Mouse (Mus musculus) adrenal gland, adult 2 months (tissue): ENCODE results near the gene Nqo1. TPM values are rescaled to one million over a fixed set of nuclear protein-coding genes. Genes with fewer than 3 reads are reported as not detected.

Experiments
- DNase-seq: peaks from one replicate; pipeline ENCODE4 v3.0.0; 2021
- polyA plus RNA-seq: library from polyadenylated mRNA; depleted of rRNA; stranded (reverse); fragments of >200 nt; gene quantifications from 2 replicates; pipeline ENCODE4 v1.2.3, GENCODE M21; 2012
- total RNA-seq, 2 experiments: library from RNA; stranded (reverse); gene quantifications; 2 replicates each; pipeline ENCODE4 v1.2.3; 2021

Nqo1 gene
- total and polyA plus RNA-seq, 3 experiments, result 1.5 to 5.6 (median 5.4) TPM

- no peak for DNase-seq
Observed at GRCm38 (mm10) chr8:107405935-107406334, 2.9 kb upstream of the Nqo1 start.

- no peak for DNase-seq
Observed at GRCm38 (mm10) chr8:107404057-107404456, 1.1 kb upstream of the Nqo1 start.

GRCm38 (mm10) chr8:107401866-107402265 is 1.1 kb downstream of the Nqo1 start:
- no peak for DNase-seq

DNA sequence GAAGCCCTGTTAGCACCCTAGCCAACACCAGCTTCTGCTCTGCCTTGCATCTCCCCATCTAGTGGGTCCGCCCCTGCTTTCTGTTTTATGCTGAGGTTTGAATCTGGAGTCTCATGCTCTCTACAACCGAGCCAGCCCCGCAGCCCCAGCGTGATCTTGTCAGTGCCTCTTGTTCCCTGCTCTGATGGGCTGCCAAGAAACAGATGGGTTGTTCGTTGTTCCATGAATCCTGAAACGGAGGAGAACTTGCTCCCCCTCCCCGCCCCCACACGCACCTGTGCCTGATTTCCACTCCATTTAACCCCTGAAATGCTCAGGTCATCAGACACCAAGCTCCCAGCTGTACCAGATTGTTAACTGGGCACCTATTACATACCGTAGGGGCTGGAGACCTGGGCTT is 3.5 kb downstream of the Nqo1 start:
- no peak for DNase-seq

GRCm38 (mm10) chr8:107397665-107398064 is 5.3 kb downstream of the Nqo1 start:
- no peak for DNase-seq

DNA sequence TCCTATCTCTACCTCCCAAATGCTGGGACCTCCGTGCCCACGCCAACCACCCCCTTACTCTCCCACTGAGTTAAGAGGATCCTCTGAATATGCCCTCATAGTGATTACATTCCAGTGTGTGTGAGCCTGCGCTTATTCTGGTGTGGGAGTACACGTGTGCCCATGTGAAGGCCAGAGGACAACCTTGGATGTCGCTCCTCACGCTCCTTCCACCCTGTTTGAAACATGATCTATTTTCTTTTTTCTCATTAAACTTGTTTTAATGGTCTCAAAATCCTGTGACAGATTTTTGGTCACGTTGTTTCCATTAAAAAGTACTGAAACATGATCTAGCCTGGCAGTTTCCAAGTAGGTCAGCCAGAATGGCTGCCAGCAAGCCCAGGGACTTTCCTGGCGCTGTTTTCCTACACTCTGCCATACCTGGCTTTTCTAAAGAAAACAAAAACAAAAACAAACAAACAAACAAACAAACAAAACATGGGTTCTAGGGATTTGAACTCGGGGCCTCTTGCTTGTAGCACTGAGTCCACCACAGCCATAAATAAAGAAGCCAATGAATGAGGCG is 6.8 kb downstream of the Nqo1 start:
- peak; percentile 50 for DNase-seq

DNA sequence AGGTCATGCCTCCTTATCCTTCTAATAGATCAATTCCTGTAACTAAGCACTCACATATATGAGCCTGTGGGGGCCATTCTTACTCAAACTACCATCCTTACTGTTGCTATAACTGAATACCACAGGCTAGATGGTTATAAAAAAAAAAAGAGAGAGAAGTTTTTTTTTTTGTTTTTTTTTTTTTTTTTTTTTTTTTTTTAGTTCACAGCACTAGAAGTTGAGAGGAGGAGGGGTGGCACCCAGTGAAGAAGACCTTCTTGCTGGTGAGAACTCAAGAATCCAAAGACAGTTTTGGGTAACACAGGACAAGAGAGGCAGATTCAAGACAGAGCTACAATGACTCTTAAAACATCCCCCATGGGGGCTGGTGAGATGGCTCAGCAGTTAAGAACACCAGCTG is 7.6 kb downstream of the Nqo1 start:
- DNase-seq, result no peak

- no peak for DNase-seq
Observed at GRCm38 (mm10) chr8:107391136-107391516, 11.9 kb downstream of the Nqo1 start.

DNA sequence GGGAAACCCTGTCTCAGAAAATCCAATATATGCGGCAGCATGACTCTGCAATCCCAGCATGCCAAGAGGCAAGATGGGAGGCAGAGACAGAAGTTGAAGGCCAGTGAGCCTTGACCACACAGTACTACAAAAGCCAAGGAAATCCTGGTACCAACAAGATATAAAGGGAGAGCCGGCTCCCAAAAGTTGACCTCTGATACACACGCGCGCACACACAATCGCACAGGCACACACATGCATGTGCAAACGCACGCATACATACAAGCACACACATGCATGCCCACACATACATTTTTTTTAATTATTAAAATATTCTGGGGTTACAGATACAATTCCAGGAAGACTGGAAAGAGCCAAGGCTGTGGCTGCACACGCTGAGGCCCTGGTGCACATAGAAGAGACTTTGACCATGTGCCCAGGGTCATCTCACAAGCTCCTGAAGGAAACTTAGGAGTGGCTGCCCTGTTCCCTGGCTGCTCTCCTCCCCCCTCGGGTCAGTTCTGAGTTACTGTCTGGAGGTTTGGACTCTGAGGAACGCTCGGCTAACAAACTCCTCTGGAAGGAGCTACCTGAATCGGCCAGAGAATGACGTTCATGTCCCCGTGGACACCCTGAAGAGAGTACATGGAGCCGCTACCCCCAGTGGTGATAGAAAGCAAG is 12.4 kb downstream of the Nqo1 start:
- no peak for DNase-seq

- peak; percentile 92 for DNase-seq
Observed at GRCm38 (mm10) chr8:107389557-107389956, 13.4 kb downstream of the Nqo1 start.

DNA sequence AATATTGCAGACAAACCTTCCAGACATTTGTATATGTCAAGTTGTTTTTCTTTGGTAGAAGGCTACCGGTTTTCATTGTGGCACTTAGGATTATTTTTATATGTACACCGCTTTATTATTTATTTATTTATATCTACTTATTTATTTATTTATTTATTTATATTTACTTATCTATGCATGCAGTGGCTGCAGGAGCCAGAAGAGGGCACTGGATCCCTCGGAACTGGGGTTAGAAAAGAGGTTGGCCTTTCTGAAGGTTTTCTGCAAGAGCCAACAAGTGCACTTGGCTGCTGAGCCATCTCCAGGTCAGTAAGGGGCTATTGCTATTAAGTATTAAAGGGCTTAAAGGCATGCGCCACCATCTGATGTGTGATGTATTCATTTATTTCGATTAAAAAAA is 15.1 kb downstream of the Nqo1 start:
- DNase-seq, result peak; percentile 62

- no peak for DNase-seq
Observed at GRCm38 (mm10) chr8:107386642-107387041, 16.4 kb downstream of the Nqo1 start.

DNA sequence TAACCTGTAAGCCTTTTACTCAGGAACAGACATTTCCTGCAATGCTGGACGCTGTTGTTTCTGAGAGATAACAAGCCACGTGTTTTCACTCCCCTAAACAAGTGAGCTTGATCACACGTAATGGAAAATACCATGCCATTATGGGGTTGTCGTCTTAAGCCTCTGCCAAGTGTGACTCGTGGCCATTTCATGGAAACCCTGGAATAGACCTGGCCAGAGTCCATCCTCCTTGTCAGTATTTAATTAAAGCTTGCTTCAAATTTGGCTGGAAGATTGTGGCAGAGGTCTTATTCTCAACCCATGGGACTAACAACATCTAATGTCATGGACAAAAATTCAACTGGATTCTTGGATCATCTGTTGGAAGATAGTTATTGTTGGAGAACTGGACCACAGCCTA is 16.8 kb downstream of the Nqo1 start:
- peak; percentile 52 for DNase-seq

DNA sequence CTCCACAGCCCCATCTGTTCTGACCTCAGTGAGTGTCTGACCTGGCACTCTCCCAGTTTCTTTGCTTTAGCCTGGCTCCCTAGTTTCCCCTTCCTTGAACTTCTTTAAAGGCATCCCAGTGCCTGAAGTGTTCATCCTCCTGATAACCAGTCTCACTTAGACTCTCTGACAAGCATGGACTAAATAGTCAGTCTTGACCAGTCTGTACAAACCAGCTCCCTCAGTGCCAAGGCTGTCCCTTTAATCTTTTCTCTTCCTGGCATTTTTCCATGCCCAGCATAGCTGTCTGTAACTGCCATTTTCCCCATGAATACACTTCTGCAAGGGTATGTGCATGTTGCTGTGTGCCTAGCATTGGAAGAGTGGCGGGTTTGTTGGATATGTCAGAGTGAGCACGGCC is 17.9 kb downstream of the Nqo1 start:
- DNase-seq, result no peak

DNA sequence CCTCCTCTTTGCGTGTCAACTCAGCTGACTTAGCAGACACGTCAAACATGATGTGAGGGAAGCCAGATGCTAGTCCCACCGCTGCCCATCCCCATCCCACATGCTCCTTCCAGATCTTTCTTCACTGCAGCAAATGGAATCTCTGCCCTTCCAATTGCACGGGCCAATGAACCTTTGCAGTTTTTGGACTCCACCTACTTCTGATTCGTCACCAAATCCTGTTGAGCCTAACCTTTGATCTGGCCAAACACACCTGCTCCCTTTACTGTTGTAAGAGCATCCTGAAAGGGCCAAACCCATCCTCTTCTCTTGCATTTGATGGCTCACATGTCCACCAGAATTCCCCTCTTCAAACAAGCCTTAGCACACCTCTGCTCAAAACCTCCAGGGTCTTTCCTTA is 18.4 kb downstream of the Nqo1 start:
- no peak for DNase-seq

DNA sequence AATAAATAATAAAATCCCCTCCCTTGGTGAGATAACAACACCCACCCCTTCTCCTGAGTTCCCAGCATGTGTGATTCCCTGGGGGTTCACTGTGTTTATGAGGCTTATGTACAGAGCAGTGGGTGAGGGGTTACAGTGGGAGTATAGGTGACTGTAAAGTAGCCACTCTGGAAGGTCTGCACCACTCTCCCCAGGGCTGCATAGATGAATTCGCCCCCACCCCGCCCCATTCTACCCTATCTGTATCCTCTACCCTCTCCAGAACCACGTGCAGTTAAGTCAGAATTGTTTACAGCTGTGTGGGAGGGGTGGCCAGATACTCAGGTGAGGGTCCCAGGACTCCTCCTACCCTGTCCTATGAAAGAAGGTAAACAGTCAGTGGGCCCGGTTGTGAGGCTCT is 20.1 kb downstream of the Nqo1 start:
- no peak for DNase-seq

GRCm38 (mm10) chr8:107381666-107382065 is 21.3 kb downstream of the Nqo1 start:
- DNase-seq, result no peak

DNA sequence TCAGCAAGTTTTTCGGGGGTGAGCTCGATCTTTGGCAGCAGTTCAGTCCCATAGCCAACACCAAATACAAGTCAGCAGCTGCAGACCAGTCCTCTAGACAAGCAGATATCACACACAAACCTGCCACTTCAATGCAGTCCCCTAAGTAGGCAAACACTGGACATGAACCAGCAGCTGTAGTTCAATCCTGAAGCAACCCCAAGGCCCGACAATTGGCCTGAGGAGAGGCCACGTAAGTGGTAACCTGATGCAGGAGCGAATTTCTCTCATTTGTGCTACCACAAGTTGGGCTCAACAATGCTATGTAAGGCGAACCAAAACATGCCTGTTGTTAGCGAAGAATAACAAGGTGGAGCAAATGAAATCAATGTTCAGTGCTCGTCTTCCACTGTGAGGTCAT is 22.3 kb downstream of the Nqo1 start:
- no peak for DNase-seq

DNA sequence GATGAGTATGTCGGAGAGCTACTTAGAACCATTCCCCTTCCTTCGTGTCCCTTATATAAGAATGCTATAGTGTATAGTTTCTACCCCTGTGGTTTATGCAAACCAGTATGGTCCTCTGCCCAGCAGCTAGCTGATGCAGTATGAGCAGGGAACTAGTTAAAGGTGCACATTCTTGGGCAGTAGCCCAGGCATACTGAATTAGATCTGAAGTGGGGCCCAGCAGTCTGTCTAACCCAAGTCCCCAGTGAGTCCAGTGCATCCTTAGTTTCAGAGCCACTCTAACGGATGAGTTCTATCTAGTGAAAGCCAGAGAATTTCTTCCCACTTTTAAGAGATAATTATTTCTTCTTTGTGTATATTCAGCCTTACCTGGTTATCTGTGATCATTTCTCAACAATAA is 25.7 kb downstream of the Nqo1 start:
- DNase-seq, result no peak

- peak; percentile 65 for DNase-seq
Observed at GRCm38 (mm10) chr8:107370311-107370710, 32.7 kb downstream of the Nqo1 start.
